Mouse (Mus musculus): ENCODE measurements around the gene Rora. TPM values are rescaled to one million over a fixed set of nuclear protein-coding genes. Genes with fewer than 3 reads are reported as not detected.
A peak's percentile ranks its signal among the peaks of the same experiment; 100 is the strongest.
"Not testable (repeated sequence)": the region's sequence is repeated elsewhere in the genome, so short reads cannot be mapped to it uniquely, and the experiment has no call there.

Gene Rora
- polyA plus RNA-seq, 1 experiment from 2014 or later: 2.7 TPM

- ATAC-seq (ENCODE audit: low read depth): no peak
- no peak overlapping the region for H3K4me2 ChIP-seq
- no peaks in the 10 kb centered on the region for H3K27me3 ChIP-seq
- H3K9ac ChIP-seq: no peak overlapping the region
- no peak overlapping the region for H3K4me3 ChIP-seq (replicated peaks)
- DNase-seq: no peak
- WGBS (ENCODE audit: insufficient replicate concordance): 73% methylated on average over 15 of the region's 15 CpGs
- H3K9me3 ChIP-seq (replicated peaks): no peaks in the 10 kb centered on the region
- no peaks in the 10 kb centered on the region for H3K36me3 ChIP-seq
- peaks cover 6% of the 10 kb centered on the region; the same call in 1 of the 2 replicates for H3K4me1 ChIP-seq (replicated peaks)
- no peak overlapping the region for H3K27ac ChIP-seq
Measured at GRCm38 (mm10) chr9:69071203-69071867, 417.7 kb downstream of the Rora start.

- no peak for ATAC-seq (ENCODE audit: low read depth)
Measured at GRCm38 (mm10) chr9:69073271-69073670, 419.7 kb downstream of the Rora start.

GRCm38 (mm10) chr9:69084086-69084719, 430.6 kb downstream of the Rora start:
- H3K27ac ChIP-seq: no peak overlapping the region
- no peak for DNase-seq
- no peak overlapping the region for H3K4me3 ChIP-seq (replicated peaks)
- no peak overlapping the region for H3K4me2 ChIP-seq
- no peaks in the 10 kb centered on the region for H3K36me3 ChIP-seq
- no peaks in the 10 kb centered on the region for H3K27me3 ChIP-seq
- no peak for ATAC-seq (ENCODE audit: low read depth)
- H3K9me3 ChIP-seq (replicated peaks): no peaks in the 10 kb centered on the region
- H3K9ac ChIP-seq: no peak overlapping the region
- 60% methylated on average over 3 of the region's 3 CpGs for WGBS (ENCODE audit: insufficient replicate concordance)
- H3K4me1 ChIP-seq (replicated peaks): peaks cover 35% of the 10 kb centered on the region

More at GRCm38 (mm10) chr9:69073271-69073670, 419.7 kb downstream of the Rora start:
- no peak for DNase-seq
- peaks cover 6% of the 10 kb centered on the region; the same call in 1 of the 2 replicates for H3K4me1 ChIP-seq (replicated peaks)
- no peaks in the 10 kb centered on the region for H3K27me3 ChIP-seq
- H3K4me3 ChIP-seq (replicated peaks): no peak overlapping the region
- no peaks in the 10 kb centered on the region for H3K9me3 ChIP-seq (replicated peaks)
- 7% methylated on average over 7 of the region's 7 CpGs for WGBS (ENCODE audit: insufficient replicate concordance)
- no peak overlapping the region for H3K4me2 ChIP-seq
- no peaks in the 10 kb centered on the region for H3K36me3 ChIP-seq
- H3K27ac ChIP-seq: no peak overlapping the region
- H3K9ac ChIP-seq: no peak overlapping the region

- H3K9ac ChIP-seq: no peak overlapping the region
- H3K27me3 ChIP-seq: no peaks in the 10 kb centered on the region
- DNase-seq (no peak), ATAC-seq (ENCODE audit: low read depth) (no peak)
- H3K9me3 ChIP-seq (replicated peaks): no peaks in the 10 kb centered on the region
- H3K27ac ChIP-seq: no peak overlapping the region
- 67% methylated on average over 14 of the region's 14 CpGs for WGBS (ENCODE audit: insufficient replicate concordance)
- no peaks in the 10 kb centered on the region for H3K36me3 ChIP-seq
- no peak overlapping the region for H3K4me2 ChIP-seq
- no peak overlapping the region for H3K4me3 ChIP-seq (replicated peaks)
- H3K4me1 ChIP-seq (replicated peaks): peaks cover 36% of the 10 kb centered on the region
Measured at GRCm38 (mm10) chr9:69084720-69085661, 431.4 kb downstream of the Rora start.

- H3K27ac ChIP-seq: peak overlapping the region; percentile 81
- peaks cover 41% of the 10 kb centered on the region for H3K4me1 ChIP-seq (replicated peaks)
- no peak overlapping the region for H3K4me3 ChIP-seq (replicated peaks)
- H3K9me3 ChIP-seq (replicated peaks): no peaks in the 10 kb centered on the region
- peak; percentile 32 for ATAC-seq (ENCODE audit: low read depth)
- 49% methylated on average over 4 of the region's 4 CpGs for WGBS (ENCODE audit: insufficient replicate concordance)
- DNase-seq: no peak
- 0 out of 2 replicates have a peak overlapping the region, but pooled peaks have one; percentile 13 for H3K9ac ChIP-seq
- no peaks in the 10 kb centered on the region for H3K36me3 ChIP-seq
- H3K4me2 ChIP-seq: peak overlapping the region; percentile 46
- H3K27me3 ChIP-seq: no peaks in the 10 kb centered on the region
Measured at GRCm38 (mm10) chr9:69086844-69087243, 433.3 kb downstream of the Rora start.

GRCm38 (mm10) chr9:69087325-69087724, 433.7 kb downstream of the Rora start:
- 32% methylated on average over 1 of the region's 1 CpGs for WGBS (ENCODE audit: insufficient replicate concordance)
- peak overlapping the region; percentile 46 for H3K4me2 ChIP-seq

GRCm38 (mm10) chr9:69090749-69091270, 437.2 kb downstream of the Rora start:
- H3K36me3 ChIP-seq: no peaks in the 10 kb centered on the region
- peaks cover 48% of the 10 kb centered on the region for H3K4me1 ChIP-seq (replicated peaks)
- H3K27me3 ChIP-seq: no peaks in the 10 kb centered on the region
- H3K4me2 ChIP-seq: no peak overlapping the region
- no peak overlapping the region for H3K9ac ChIP-seq
- H3K27ac ChIP-seq: no peak overlapping the region
- no peak overlapping the region for H3K4me3 ChIP-seq (replicated peaks)
- DNase-seq (no peak), ATAC-seq (ENCODE audit: low read depth) (no peak)
- no peaks in the 10 kb centered on the region for H3K9me3 ChIP-seq (replicated peaks)
- 70% methylated on average over 5 of the region's 5 CpGs for WGBS (ENCODE audit: insufficient replicate concordance)

More at GRCm38 (mm10) chr9:69087325-69087724, 433.7 kb downstream of the Rora start:
- Histone ChIP-seq H3K27me3 (no peaks in the 10 kb centered on the region), H3K4me1 (replicated peaks) (peaks cover 46% of the 10 kb centered on the region), H3K9me3 (replicated peaks) (no peaks in the 10 kb centered on the region), H3K36me3 (no peaks in the 10 kb centered on the region), H3K27ac (peak overlapping the region; percentile 81), H3K4me3 (replicated peaks) (no peak overlapping the region), H3K9ac (0 out of 2 replicates have a peak overlapping the region, but pooled peaks have one; percentile 15)
- DNase-seq: no peak
- ATAC-seq (ENCODE audit: low read depth): peak; percentile 99

GRCm38 (mm10) chr9:69092119-69093013, 438.8 kb downstream of the Rora start:
- Histone ChIP-seq H3K9me3 (replicated peaks) (no peaks in the 10 kb centered on the region), H3K27me3 (no peaks in the 10 kb centered on the region), H3K4me1 (replicated peaks) (peaks cover 34% of the 10 kb centered on the region), H3K27ac (peak overlapping the region; percentile 36; the same call in 1 of the 2 replicates), H3K4me3 (replicated peaks) (no peak overlapping the region), H3K9ac (no peak overlapping the region), H3K36me3 (no peaks in the 10 kb centered on the region), H3K4me2 (no peak overlapping the region)
- 40% methylated on average over 15 of the region's 15 CpGs for WGBS (ENCODE audit: insufficient replicate concordance)
- ATAC-seq (ENCODE audit: low read depth) (no peak), DNase-seq (no peak)

DNA sequence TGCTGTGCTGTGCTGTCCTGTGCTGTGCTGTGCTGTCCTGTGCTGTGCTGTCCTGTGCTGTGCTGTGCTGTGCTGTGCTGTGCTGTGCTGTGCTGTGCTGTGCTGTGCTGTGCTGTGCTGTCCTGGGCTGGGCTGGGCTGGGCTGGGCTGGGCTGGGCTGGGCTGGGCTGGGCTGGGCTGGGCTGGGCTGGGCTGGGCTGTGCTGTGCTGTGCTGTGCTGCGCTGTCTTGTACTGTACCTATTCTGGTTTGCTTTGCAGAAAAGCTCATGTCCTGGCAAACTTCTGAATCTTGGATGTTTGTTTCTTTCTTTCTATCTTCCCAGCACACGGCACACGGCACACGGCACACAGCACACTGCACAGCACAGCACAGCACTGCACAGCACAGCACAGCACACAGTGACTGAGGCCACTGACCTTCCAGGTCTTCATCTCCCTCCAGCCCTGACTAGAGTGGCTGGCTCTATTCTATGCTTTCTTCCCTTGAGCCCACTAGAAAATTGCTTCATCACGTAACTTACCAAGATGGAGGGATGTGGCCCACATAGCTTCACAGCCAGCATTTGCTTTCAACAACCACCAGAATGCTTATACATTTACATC, 446.7 kb downstream of the Rora start:
- H3K27me3 ChIP-seq; H3K27ac ChIP-seq; H3K36me3 ChIP-seq; H3K9ac ChIP-seq; H3K9me3 ChIP-seq (replicated peaks); DNase-seq: not testable (repeated sequence)
- 71% methylated on average over 5 of the region's 5 CpGs for WGBS (ENCODE audit: insufficient replicate concordance)
- ATAC-seq (ENCODE audit: low read depth): peak; percentile 83
- H3K4me2 ChIP-seq: peak overlapping the region; percentile 49
- H3K4me1 ChIP-seq (replicated peaks): peaks cover 20% of the 10 kb centered on the region
- H3K4me3 ChIP-seq (replicated peaks): 0 out of 2 replicates have a peak overlapping the region, but pooled peaks have one; percentile 13

GRCm38 (mm10) chr9:69104321-69104720, 450.7 kb downstream of the Rora start:
- no peaks in the 10 kb centered on the region for H3K9me3 ChIP-seq (replicated peaks)
- H3K9ac ChIP-seq: no peak overlapping the region
- H3K4me2 ChIP-seq: no peak overlapping the region
- H3K27me3 ChIP-seq: peaks cover 16% of the 10 kb centered on the region
- ATAC-seq (ENCODE audit: low read depth): no peak
- 53% methylated on average over 5 of the region's 5 CpGs for WGBS (ENCODE audit: insufficient replicate concordance)
- H3K36me3 ChIP-seq: no peaks in the 10 kb centered on the region
- DNase-seq: no peak
- no peak overlapping the region for H3K27ac ChIP-seq
- H3K4me3 ChIP-seq (replicated peaks): no peak overlapping the region
- peaks cover 20% of the 10 kb centered on the region for H3K4me1 ChIP-seq (replicated peaks)

Measured in liver, embryonic 13.5 days (tissue).